Mouse (Mus musculus) heart, embryonic 14.5 days (tissue): Measurements from ENCODE around the gene Ccdc141. TPM values are rescaled to one million over a fixed set of nuclear protein-coding genes. Genes with fewer than 3 reads are reported as not detected.

Experiments
- ATAC-seq: fragments of 200-750 bp; cut with Nextera tagmentation; 2 replicates; pipeline ENCODE4 v1.8.0; 2017; ENCODE audit warnings: low read depth, moderate TSS enrichment; ENCODE audit not compliant: insufficient number of reproducible peaks, insufficient read depth, low FRiP score
- H3K27ac ChIP-seq, 2 experiments: fragments of 200-500 bp in 1 of 2; fragments of 300-500 bp in 1 of 2; sonication (generic) in 1 of 2; replicated peaks in 1 of 2; 2 replicates each; pipeline ENCODE4 v1.5.1; 2012 to 2014; ENCODE audit warnings: low read depth in 2 of 2, low read length in 2 of 2, control low read depth in 1 of 2, mild to moderate bottlenecking in 1 of 2, mixed read lengths in 1 of 2; ENCODE audit not compliant: control insufficient read depth in 1 of 2, insufficient read depth in 1 of 2
- H3K27me3 ChIP-seq: fragments of 300-500 bp; sonication (generic); 2 replicates; pipeline ENCODE4 v1.6.1; 2014; ENCODE audit warnings: mild to moderate bottlenecking, low read length, control low read depth; ENCODE audit not compliant: control insufficient read depth, insufficient read depth
- H3K36me3 ChIP-seq: fragments of 300-500 bp; sonication (generic); 2 replicates; pipeline ENCODE4 v1.6.1; 2014; ENCODE audit warnings: mild to moderate bottlenecking, control low read depth, low read length, mixed read lengths; ENCODE audit not compliant: control insufficient read depth, insufficient read depth
- H3K4me1 ChIP-seq, 2 experiments: fragments of 200-500 bp in 1 of 2; fragments of 300-500 bp in 1 of 2; sonication (generic) in 1 of 2; 2 replicates each; pipeline ENCODE4 v1.6.1; 2012 to 2014; ENCODE audit warnings: low read length in 2 of 2, control low read depth in 1 of 2, mixed read lengths in 1 of 2; ENCODE audit not compliant: control insufficient read depth in 2 of 2, insufficient read depth in 2 of 2
- H3K4me2 ChIP-seq: fragments of 300-500 bp; sonication (generic); 2 replicates; pipeline ENCODE4 v1.6.1; 2014; ENCODE audit warnings: mild to moderate bottlenecking, low read length
- H3K4me3 ChIP-seq, 2 experiments: fragments of 200-500 bp in 1 of 2; fragments of 300-500 bp in 1 of 2; sonication (generic) in 1 of 2; 2 replicates each; pipeline ENCODE4 v1.5.1; 2012 to 2014; ENCODE audit warnings: low read length in 2 of 2, mild to moderate bottlenecking in 2 of 2, control low read depth in 1 of 2, low read depth in 1 of 2, moderate library complexity in 1 of 2; ENCODE audit not compliant: control insufficient read depth in 1 of 2, insufficient read depth in 1 of 2
- H3K9ac ChIP-seq: fragments of 300-500 bp; sonication (generic); 2 replicates; pipeline ENCODE4 v1.6.1; 2014; ENCODE audit warnings: mild to moderate bottlenecking, low read length
- H3K9me3 ChIP-seq: fragments of 300-500 bp; sonication (generic); 2 replicates; pipeline ENCODE4 v1.6.1; 2016; ENCODE audit warnings: low read length, control low read depth; ENCODE audit not compliant: control insufficient read depth
- WGBS: fragments of 180-500 bp; shearing (Covaris S2); extraction: QIAGEN DNeasy Blood & Tissue Kit; methylation state at CpG from one replicate; pipeline ENCODE4 v1.1.7; 2014; 5-methylcytosine and 5-hydroxymethylcytosine counted together
- polyA plus RNA-seq: library from polyadenylated mRNA; unstranded; fragments of >200 nt; fragmentation: Nextera tagmentation; extraction: Ambion mirVana; gene quantifications from 2 replicates; pipeline ENCODE4 v1.2.1, GENCODE M21; 2014

Gene Ccdc141
- polyA plus RNA-seq, 1 experiment from 2014 or later = 213 TPM

DNA sequence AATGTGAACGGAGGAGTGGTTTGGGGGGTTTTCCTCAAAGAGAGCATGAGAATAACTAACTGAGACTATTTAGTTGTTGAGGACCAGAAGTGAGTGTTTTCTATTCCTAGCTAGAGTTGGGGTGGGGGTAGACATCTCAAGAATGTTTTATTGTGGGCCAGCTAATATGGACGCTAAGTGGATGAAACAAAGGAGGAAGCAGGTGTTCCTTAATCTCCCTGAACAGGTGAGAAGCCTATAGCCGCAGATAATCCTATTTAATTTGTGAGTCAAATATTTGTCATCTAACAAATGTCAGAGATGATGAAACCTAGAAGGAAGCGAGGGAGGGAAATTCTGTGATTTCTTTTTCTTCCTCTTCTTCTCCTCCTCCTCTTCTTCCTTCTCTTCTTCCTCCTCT lies 60.1 kb downstream of the Ccdc141 start:
- no peak overlapping the region for H3K9ac ChIP-seq
- no peak overlapping the region for H3K27ac ChIP-seq
- no peak for ATAC-seq
- peaks cover 61% of the 10 kb centered on the region for H3K36me3 ChIP-seq
- 82% methylated on average over 4 of the region's 4 CpGs for WGBS
- no peak overlapping the region for H3K4me3 ChIP-seq
- no peaks in the 10 kb centered on the region for H3K27me3 ChIP-seq
- no peaks in the 10 kb centered on the region for H3K9me3 ChIP-seq
- peaks cover 7 to 26% of the 10 kb centered on the region in 2 experiments for H3K4me1 ChIP-seq
- H3K4me2 ChIP-seq = no peak overlapping the region

DNA sequence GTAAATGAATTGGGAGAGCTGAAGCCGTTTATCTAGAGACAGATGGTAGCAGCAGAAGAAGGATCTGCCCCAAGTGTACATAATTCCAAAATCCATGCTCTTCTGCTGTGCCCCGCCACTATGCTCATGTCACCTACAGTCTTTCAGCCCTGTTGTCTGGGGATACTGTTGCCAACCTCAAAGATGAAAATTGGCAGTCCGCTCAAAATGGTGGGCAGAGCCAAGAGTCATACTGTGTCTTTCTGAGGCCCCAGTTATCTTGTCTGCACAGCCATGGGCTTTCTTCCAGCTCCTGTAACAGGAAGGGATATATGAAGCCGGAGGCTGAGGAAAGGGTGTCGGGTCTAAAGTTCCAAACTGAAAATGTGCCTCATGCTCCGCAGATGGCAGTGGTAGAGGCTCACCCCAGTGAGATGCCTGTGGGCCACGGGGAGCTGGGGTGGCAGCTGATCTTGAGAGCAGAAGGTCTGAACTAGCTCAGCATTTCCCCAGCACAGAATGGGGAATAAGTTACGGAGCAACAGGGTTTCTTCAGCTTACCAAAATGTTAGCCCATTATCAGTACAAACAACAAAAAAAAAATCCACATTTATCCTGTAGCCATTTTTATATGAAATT lies 60.8 kb downstream of the Ccdc141 start:
- no peak for ATAC-seq
- no peaks in the 10 kb centered on the region for H3K9me3 ChIP-seq
- 79% methylated on average over 8 of the region's 8 CpGs for WGBS
- peaks cover 69% of the 10 kb centered on the region for H3K36me3 ChIP-seq
- H3K27ac ChIP-seq = no peak overlapping the region
- H3K4me2 ChIP-seq = no peak overlapping the region
- H3K4me1 ChIP-seq = peaks cover 7 to 22% of the 10 kb centered on the region in 2 experiments
- H3K9ac ChIP-seq = no peak overlapping the region
- no peaks in the 10 kb centered on the region for H3K27me3 ChIP-seq
- no peak overlapping the region for H3K4me3 ChIP-seq

DNA sequence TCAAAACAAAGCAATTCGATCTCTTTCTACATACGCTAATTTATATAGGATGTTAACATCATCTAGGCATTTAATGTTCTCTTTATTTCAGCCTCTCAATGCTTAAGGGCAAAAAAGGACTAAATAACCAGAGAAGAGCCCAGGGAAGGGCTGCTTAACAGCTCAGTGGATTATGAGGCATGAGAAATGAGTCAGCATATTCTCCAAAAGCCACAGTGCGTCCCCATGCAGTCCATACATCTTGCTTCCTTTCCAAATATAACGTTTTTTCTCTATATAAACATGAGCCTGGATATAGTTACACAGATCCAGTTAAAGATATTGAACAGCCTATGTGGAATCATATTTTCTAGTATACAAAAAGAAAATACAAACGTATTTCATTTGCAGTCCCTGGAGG lies 61.9 kb downstream of the Ccdc141 start:
- H3K27me3 ChIP-seq = no peaks in the 10 kb centered on the region
- no peaks in the 10 kb centered on the region for H3K9me3 ChIP-seq
- H3K27ac ChIP-seq = no peak overlapping the region
- H3K36me3 ChIP-seq = peaks cover 76% of the 10 kb centered on the region
- peaks cover 4 to 12% of the 10 kb centered on the region in 2 experiments; a peak in 3 of 4 replicates for H3K4me1 ChIP-seq
- ATAC-seq = no peak
- WGBS = 88% methylated on average over 5 of the region's 5 CpGs
- H3K9ac ChIP-seq = no peak overlapping the region
- H3K4me3 ChIP-seq = no peak overlapping the region
- no peak overlapping the region for H3K4me2 ChIP-seq

DNA sequence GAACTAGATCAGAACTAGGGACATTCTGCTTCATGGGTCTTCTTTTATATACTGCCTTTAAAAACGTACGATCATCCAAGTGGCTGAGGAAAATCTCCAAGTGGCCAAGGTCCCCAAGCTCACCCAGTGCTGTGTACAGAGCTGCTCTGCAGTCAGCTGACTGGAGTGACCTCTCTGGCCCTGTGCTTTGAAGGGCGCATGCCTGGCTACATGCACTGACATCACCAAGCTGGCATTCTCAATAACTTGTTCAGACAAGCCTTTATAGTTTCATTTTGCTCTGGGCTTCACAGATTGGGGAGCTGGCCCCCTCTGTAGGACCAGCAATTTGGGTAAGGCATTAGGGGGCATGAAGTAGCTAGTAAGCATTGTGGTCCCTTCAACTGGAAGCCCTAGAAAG lies 64.3 kb downstream of the Ccdc141 start:
- no peak for ATAC-seq
- H3K4me3 ChIP-seq = no peak overlapping the region
- no peaks in the 10 kb centered on the region for H3K27me3 ChIP-seq
- no peaks in the 10 kb centered on the region for H3K9me3 ChIP-seq
- no peak overlapping the region; a peak in 1 of 4 replicates for H3K27ac ChIP-seq
- H3K36me3 ChIP-seq = peaks cover 87% of the 10 kb centered on the region
- no peak overlapping the region for H3K9ac ChIP-seq
- peaks cover 0 to 2% of the 10 kb centered on the region in 2 experiments; a peak in 1 of 4 replicates for H3K4me1 ChIP-seq
- 70% methylated on average over 3 of the region's 3 CpGs for WGBS
- H3K4me2 ChIP-seq = no peak overlapping the region

DNA sequence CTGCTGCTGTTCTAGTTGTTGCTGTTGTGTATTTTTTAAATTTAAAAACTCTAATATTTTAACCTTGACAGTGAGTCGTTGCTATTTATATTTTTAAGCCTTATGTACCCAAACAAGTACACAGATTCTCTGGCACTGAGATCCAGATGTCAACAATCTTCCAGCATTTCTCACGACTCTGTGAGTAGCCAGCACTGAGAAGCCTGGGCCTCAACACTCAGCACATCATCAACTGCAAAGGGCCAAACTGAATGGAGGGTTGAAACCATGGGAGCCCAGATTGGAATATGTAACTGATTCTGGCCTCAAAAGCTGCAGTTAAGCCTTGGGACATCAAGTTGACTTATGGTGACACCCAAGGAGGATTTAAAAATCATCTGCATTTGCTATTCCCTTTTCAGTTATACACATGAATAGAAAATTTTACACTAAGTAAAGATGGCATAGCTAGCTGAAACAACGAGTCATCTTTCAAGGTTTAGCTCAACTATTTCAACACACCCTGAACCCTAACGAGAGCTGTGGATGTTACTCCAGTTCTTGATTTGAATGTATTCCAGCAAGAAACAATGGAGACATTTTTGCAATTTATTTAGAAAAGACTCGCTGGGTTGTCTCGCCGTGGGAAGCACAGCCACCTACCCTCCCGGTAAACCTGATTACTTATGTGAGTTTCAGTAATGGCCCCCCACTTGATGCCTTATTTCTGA lies 65.3 kb downstream of the Ccdc141 start:
- H3K36me3 ChIP-seq = peaks cover 87% of the 10 kb centered on the region
- H3K27me3 ChIP-seq = no peaks in the 10 kb centered on the region
- H3K4me3 ChIP-seq = no peak overlapping the region
- H3K4me1 ChIP-seq = peaks cover 0 to 2% of the 10 kb centered on the region in 2 experiments; a peak in 1 of 4 replicates
- 84% methylated on average over 8 of the region's 8 CpGs for WGBS
- no peaks in the 10 kb centered on the region for H3K9me3 ChIP-seq
- no peak for ATAC-seq
- no peak overlapping the region for H3K9ac ChIP-seq
- H3K27ac ChIP-seq = no peak overlapping the region
- H3K4me2 ChIP-seq = no peak overlapping the region

DNA sequence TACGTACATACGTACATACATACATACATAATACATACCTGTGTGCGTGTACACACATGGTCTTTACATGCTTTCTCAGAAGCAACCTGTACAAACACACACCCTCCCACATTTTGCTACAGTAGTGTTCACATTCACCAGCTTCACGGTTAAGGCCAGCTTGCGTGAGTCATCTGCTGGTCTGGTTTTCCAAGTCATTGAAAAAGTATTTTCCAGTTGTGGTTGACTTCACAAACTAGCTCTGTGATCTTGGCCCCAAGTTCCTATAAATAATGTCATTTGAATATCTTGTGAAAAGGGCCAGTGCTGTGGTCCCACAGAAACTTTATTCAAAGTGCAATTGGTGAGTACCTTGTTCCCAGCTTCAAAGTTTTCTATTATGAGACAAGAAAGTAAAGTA lies 67.9 kb downstream of the Ccdc141 start:
- 77% methylated on average over 5 of the region's 5 CpGs for WGBS
- H3K27ac ChIP-seq = no peak overlapping the region
- H3K36me3 ChIP-seq = peaks cover 80% of the 10 kb centered on the region

DNA sequence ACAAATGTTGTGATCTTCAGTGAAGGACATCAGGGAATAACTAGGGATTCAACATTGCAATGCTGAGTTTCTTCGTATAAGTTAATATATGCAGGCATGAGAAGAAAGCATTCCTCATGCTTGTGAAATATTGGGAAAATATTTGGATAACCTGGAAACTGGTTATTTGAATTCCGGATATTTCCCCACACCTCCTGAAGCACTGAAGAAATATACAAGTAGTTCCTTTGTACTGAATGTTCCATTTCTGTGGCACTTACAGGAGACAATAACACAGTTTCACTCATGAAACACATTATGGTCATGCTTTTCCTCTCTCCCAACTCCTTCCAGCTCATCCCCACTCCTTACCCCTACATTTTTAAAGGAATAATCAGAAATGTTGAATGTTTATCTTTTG lies 70.6 kb downstream of the Ccdc141 start:
- no peak for ATAC-seq
- 85% methylated on average over 2 of the region's 2 CpGs for WGBS
- H3K9me3 ChIP-seq = no peaks in the 10 kb centered on the region
- peaks cover 64% of the 10 kb centered on the region for H3K36me3 ChIP-seq
- H3K27me3 ChIP-seq = no peaks in the 10 kb centered on the region
- H3K4me2 ChIP-seq = no peak overlapping the region
- no peak overlapping the region for H3K27ac ChIP-seq
- no peaks in the 10 kb centered on the region for H3K4me1 ChIP-seq
- no peak overlapping the region for H3K9ac ChIP-seq
- no peak overlapping the region for H3K4me3 ChIP-seq

More for the DNA sequence above, 67.9 kb downstream of the Ccdc141 start:
- Histone ChIP-seq H3K9ac (no peak overlapping the region), H3K27me3 (no peaks in the 10 kb centered on the region), H3K4me2 (no peak overlapping the region), H3K4me1 (peaks cover 0 to 2% of the 10 kb centered on the region in 2 experiments; a peak in 1 of 4 replicates), H3K9me3 (no peaks in the 10 kb centered on the region), H3K4me3 (no peak overlapping the region)
- no peak for ATAC-seq
